Mouse (Mus musculus): ENCODE data around the gene Crbn.

DNA sequence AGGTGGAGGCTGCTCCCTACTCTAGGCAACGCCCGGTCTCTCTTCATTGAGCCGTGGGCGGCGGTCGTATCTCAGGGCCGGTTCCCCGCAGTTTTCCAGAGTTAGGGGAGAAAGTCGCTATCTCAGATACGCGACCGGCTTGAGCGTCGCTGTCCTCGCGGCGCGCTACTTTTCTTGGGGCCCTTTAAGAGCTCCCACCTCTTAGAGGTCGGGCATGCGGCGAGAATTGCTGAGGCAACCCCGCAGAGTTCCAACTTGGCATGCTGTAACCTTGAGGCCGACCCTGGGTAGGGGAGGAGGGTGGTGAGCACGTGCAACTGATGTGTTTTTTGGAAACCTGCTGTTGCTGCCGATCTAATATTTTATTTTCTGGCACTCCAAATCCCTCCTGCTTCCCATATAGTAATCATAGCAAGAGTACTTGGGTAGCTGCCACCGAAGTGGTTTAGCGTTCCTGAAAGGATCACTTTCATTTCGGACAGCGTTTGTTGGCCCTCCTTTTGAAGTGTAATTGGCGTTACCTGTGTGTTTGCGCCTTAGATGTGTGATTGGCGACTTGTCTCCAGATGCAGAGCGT lies 30.5 kb downstream of the Crbn start:
- TF ChIP-seq POLR2A (IDR thresholded peaks at IDR 0.05; ENCODE audit: borderline replicate concordance, extremely low read depth, insufficient read depth, insufficient read length, poor library complexity, severe bottlenecking) (no peak), CTCF (IDR thresholded peaks at IDR 0.05; ENCODE audit: borderline replicate concordance, extremely low read depth, insufficient read depth, insufficient read length) (no peak)

All from brain, embryonic 14.5 days (tissue).